Mouse (Mus musculus) erythroblast, embryonic 14.5 days (primary cell): ENCODE data around the gene 9430015G10Rik.

ENCODE experiments used
- GATA1 ChIP-seq: IDR thresholded peaks from 2 replicates; pipeline ENCODE4 v1.6.1; 2012; ENCODE audit warnings: low read length, inconsistent platforms, mixed read lengths
- TAL1 ChIP-seq: IDR thresholded peaks from 3 replicates; pipeline ENCODE4 v1.6.1; 2012; ENCODE audit warnings: low read length, inconsistent platforms, mixed read lengths

DNA sequence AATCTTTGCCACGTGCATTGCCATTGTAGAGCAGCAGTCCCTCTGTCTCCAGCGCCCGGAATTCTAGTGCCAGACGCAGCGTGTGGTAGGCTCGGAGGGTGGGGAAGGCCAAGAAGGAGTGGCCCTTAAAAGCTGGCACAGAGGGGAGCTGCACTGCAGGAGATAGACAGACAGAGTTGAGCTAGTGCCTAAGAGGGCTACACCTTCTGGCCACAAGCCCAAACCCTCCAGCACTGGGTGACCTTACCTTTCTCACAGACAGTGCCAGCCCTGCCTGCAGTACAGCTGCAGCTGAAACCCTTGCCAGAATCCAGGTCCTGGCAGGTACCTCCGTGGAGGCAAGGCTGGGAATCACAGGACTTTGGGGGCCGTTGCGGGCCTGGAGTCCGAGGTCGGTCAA lies 62.0 kb downstream of the 9430015G10Rik start:
- no peak for TF ChIP-seq GATA1
- TF ChIP-seq TAL1: no peak
